ENCODE assay signal across 8 mouse cellular contexts in genomic region chr11:57962382-57963285, GRCm38 (mm10). TPM values are rescaled to one million over a fixed set of nuclear protein-coding genes. Genes with fewer than 3 reads are reported as not detected.
DNase-seq lines count a peak whose midpoint lies in the region; ATAC-seq lines count a peak whose summit lies in the region.

No protein-coding gene starts in this region.

- peak overlapping the region; percentile 84 for H3K27ac ChIP-seq in intestine, embryonic 14.5 days (ENCODE audit: low read depth)

- H3K27me3 ChIP-seq in intestine, embryonic 14.5 days (replicated peaks; ENCODE audit: control insufficient read depth, insufficient read depth, low read length) = no peaks in the 10 kb centered on the region

- peak overlapping the region; percentile 86 for H3K4me2 ChIP-seq in intestine, embryonic 14.5 days (ENCODE audit: low read length)

- H3K4me1 ChIP-seq in intestine, embryonic 14.5 days (replicated peaks; ENCODE audit: control insufficient read depth, insufficient read depth, low read length) = peaks cover 7% of the 10 kb centered on the region; the same call in 1 of the 2 replicates

- H3K36me3 ChIP-seq in intestine, embryonic 14.5 days (ENCODE audit: control insufficient read depth, insufficient read depth, low read length) = no peaks in the 10 kb centered on the region

- 1% methylated on average over 40 of the region's 40 CpGs for WGBS in intestine, embryonic 14.5 days

- H3K9me3 ChIP-seq in intestine, embryonic 14.5 days (ENCODE audit: control insufficient read depth, low read length) = no peaks in the 10 kb centered on the region

- peak overlapping the region; percentile 62 for H3K9ac ChIP-seq in intestine, embryonic 14.5 days (ENCODE audit: low read length)

- intact Hi-C loops in left cerebral cortex, postnatal 14 days (cut with DNase I) = loop anchor here (5.0 kb wide), 1 partner anchor 45 kb away; the partner anchor contains the start of gene Larp1

- ATAC-seq in intestine, embryonic 14.5 days (replicated peaks; ENCODE audit: low FRiP score, low TSS enrichment, low read depth) = peak; percentile 93
- peak; percentile 83 for ATAC-seq in megakaryocyte-erythroid progenitor cell, adult 5-6 weeks (replicated peaks; ENCODE audit: low FRiP score, low TSS enrichment, poor library complexity, severe bottlenecking)

- H3K4me3 ChIP-seq in intestine, embryonic 14.5 days (ENCODE audit: low read depth, low read length) = peak overlapping the region; percentile 63

- peak; percentile 91 for DNase-seq in adrenal gland, adult 2 months
- peak; percentile 93 for DNase-seq in embryo, embryonic 11 days
- DNase-seq in gastrocnemius, postnatal 25 days = peak; percentile 71
- DNase-seq in intestine, embryonic 14.5 days (ENCODE audit: low spot score) = peak; percentile 91
- DNase-seq in left cerebral cortex, postnatal 14 days (ENCODE audit: low spot score in 2 of 2) = peak; percentile 71 to 75
- DNase-seq in right cerebral cortex, postnatal 14 days = peak; percentile 73
- DNase-seq in urinary bladder, postnatal 25 days (ENCODE audit: low spot score) = peak; percentile 67

RNA-seq across cellular contexts. Expression of gene Larp1, which starts 46.2 kb away (rescaled TPM):
- 100 to 1,000 TPM in 1 of 2 experiments, 10 to 100 TPM in 1; 75.1 to 137 TPM for total RNA-seq in adrenal gland, adult 2 months (2021)
- 34.1 and 39.8 TPM in 2 replicates for polyA plus RNA-seq in adrenal gland, adult 2 months (2012; rRNA removed)
- total RNA-seq in gastrocnemius, postnatal 25 days (2021) = 10 to 100 TPM; 69.1 to 85.8 TPM
- 25.2 and 25.5 TPM in 2 replicates for polyA plus RNA-seq in intestine, embryonic 14.5 days (2014; fragmentation: Nextera tagmentation; extraction: Ambion mirVana)
- 10 to 100 TPM; 86.2 to 86.3 TPM for total RNA-seq in left cerebral cortex, postnatal 14 days (2021)
- 138 and 152 TPM in 2 replicates for total RNA-seq in megakaryocyte-erythroid progenitor cell, adult 5-6 weeks (2014; fragmentation: Nextera tagmentation)
- total RNA-seq in megakaryocyte-erythroid progenitor cell, adult 5-6 weeks (2017) = 50.4 and 67.2 TPM in 2 replicates

Comparison
In these comparisons a context has a peak if more than half of its experiments do, and no peak if none do; other contexts are left out.
1. Peak in every context shown above with its lines: DNase-seq, ATAC-seq, H3K4me3 ChIP-seq and H3K27ac ChIP-seq.